In the genomic region with DNA sequence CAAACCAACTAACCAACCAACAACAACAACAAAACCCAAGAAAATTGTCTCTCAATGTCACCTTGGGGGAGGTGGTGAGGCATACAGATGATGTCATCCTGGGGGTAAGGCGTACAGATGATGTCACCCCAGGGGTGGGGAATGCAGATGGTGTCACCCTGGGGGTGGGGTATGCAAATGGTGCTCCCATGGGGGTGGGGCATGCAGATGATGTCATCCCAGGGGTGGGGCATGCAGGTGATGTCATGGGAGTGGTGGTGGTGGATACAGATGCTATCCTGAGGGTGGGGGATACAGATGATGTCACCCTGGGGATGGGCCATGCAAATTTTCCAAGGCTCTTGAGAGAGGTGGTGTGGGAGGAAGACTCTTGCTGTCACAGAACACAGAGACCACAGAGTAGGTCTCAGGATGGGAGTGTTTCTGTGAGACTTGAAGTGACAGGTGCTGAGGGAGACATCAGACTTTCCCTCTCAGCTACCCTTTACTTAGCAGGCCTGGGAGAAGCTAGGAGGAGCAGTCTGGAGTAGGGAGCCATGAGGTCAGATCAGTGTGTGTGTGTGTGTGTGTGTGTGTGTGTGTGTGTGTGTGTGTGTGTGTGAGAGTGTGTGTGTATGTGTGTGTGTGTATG, we compare ENCODE assay signal across 12 mouse cellular contexts.
DNase-seq lines count a peak whose midpoint lies in the region; ATAC-seq and TF ChIP-seq lines count a peak whose summit lies in the region.
"Had no signal": no experiment of that assay in that cellular context is flagged by ENCODE, and none has a peak within 500 bp of the region (broad histone marks: within the 10 kb centered on the region; RNA-seq: fewer than 3 reads in every experiment).

No protein-coding gene starts in this region.

- no peak overlapping the region for H3K4me2 ChIP-seq in hindbrain, postnatal 0 days (ENCODE audit: low read depth, low read length)
- H3K4me2 ChIP-seq in hindbrain, embryonic 13.5 days: no peak overlapping the region
- no peak overlapping the region for H3K4me2 ChIP-seq in limb, embryonic 15.5 days
- H3K4me2 ChIP-seq in lung, postnatal 0 days (replicated peaks; ENCODE audit: low read depth, low read length): no peak overlapping the region

- no peaks in the 10 kb centered on the region for H3K4me1 ChIP-seq in hindbrain, postnatal 0 days (ENCODE audit: insufficient read depth, low read length)
- no peaks in the 10 kb centered on the region for H3K4me1 ChIP-seq in hindbrain, embryonic 13.5 days (replicated peaks)
- H3K4me1 ChIP-seq in MEL (ENCODE audit: control insufficient read depth in 1 of 2, insufficient read depth in 2 of 2, low read length in 2 of 2): 0 out of 4 replicates have a peak, but pooled peaks cover 0 to 5% of the 10 kb centered on the region in 2 experiments
- peaks cover 6% of the 10 kb centered on the region for H3K4me1 ChIP-seq in limb, embryonic 15.5 days
- H3K4me1 ChIP-seq in lung, postnatal 0 days (ENCODE audit: insufficient read depth, low read depth, low read length): no peaks in the 10 kb centered on the region

- H3K27me3 ChIP-seq in hindbrain, postnatal 0 days (ENCODE audit: insufficient read depth, low read length): no peaks in the 10 kb centered on the region
- H3K27me3 ChIP-seq in hindbrain, embryonic 13.5 days: no peaks in the 10 kb centered on the region
- no peaks in the 10 kb centered on the region; a peak in 1 of 4 replicates for H3K27me3 ChIP-seq in MEL (ENCODE audit: control insufficient read depth in 1 of 2, insufficient read depth in 2 of 2, low read length in 2 of 2)
- H3K27me3 ChIP-seq in limb, embryonic 15.5 days: no peaks in the 10 kb centered on the region
- H3K27me3 ChIP-seq in lung, postnatal 0 days (replicated peaks; ENCODE audit: insufficient read depth, low read length): no peaks in the 10 kb centered on the region

- intact Hi-C loops in gastrocnemius, postnatal 14 days (cut with DNase I; ENCODE audit: low total_unique reads): no loop called here

- ATAC-seq in hindbrain, postnatal 0 days: peak; percentile 58; the same call in 1 of the 2 replicates
- no peak for ATAC-seq in hindbrain, embryonic 13.5 days (ENCODE audit: low FRiP score)
- peak; percentile 52; the same call in 1 of the 2 replicates for ATAC-seq in limb, embryonic 15.5 days (ENCODE audit: insufficient number of reproducible peaks, low FRiP score, low TSS enrichment, low read depth)
- no peak; the same call in 1 of the 2 replicates for ATAC-seq in lung, postnatal 0 days
- ATAC-seq: activated CD4-positive, CD25-positive, alpha-beta regulatory T cell, adult 4 months had no signal

- H3K9me3 ChIP-seq in hindbrain, postnatal 0 days (ENCODE audit: low read length): no peaks in the 10 kb centered on the region
- no peaks in the 10 kb centered on the region for H3K9me3 ChIP-seq in hindbrain, embryonic 13.5 days
- no peaks in the 10 kb centered on the region for H3K9me3 ChIP-seq in MEL (replicated peaks; ENCODE audit: insufficient read depth, low read length)
- H3K9me3 ChIP-seq in limb, embryonic 15.5 days: no peaks in the 10 kb centered on the region
- H3K9me3 ChIP-seq in lung, postnatal 0 days (ENCODE audit: low read length): no peaks in the 10 kb centered on the region
- H3K9me3 ChIP-seq: hindbrain, embryonic 10.5 days had no signal

- TF ChIP-seq CTCF in hindbrain, postnatal 0 days (IDR thresholded peaks at IDR 0.05; ENCODE audit: low read depth): no peak
- TF ChIP-seq CTCF in MEL (IDR thresholded peaks at IDR 0.05 in 2 of 3, conservative IDR thresholded peaks at IDR 0.05 in 1 of 3; ENCODE audit: control insufficient read depth in 1 of 3, insufficient read depth in 1 of 3, low read depth in 2 of 3, low read length in 3 of 3, poor library complexity in 1 of 3, severe bottlenecking in 1 of 3): no peak
- no peak for TF ChIP-seq CTCF in lung, postnatal 0 days (IDR thresholded peaks at IDR 0.05)

- no peak overlapping the region for H3K9ac ChIP-seq in hindbrain, postnatal 0 days (replicated peaks; ENCODE audit: low read length)
- no peak overlapping the region for H3K9ac ChIP-seq in hindbrain, embryonic 13.5 days
- H3K9ac ChIP-seq in MEL (ENCODE audit: control insufficient read depth, low read depth, low read length, poor library complexity, severe bottlenecking): no peak overlapping the region
- no peak overlapping the region for H3K9ac ChIP-seq in limb, embryonic 15.5 days
- no peak overlapping the region for H3K9ac ChIP-seq in lung, postnatal 0 days (replicated peaks; ENCODE audit: low read depth)

- 58% methylated on average over 1 of the region's 1 CpGs for WGBS in hindbrain, postnatal 0 days
- WGBS in hindbrain, embryonic 13.5 days: 100% methylated on average over 1 of the region's 1 CpGs
- 91% methylated on average over 1 of the region's 1 CpGs for WGBS in limb, embryonic 15.5 days
- WGBS in lung, postnatal 0 days: 92% methylated on average over 1 of the region's 1 CpGs

- TF ChIP-seq RAD21 in MEL (IDR thresholded peaks at IDR 0.05; ENCODE audit: low read depth, low read length): no peak

- no peaks in the 10 kb centered on the region for H3K79me2 ChIP-seq in MEL (ENCODE audit: control insufficient read depth, insufficient read depth, low read length, poor library complexity)

- H3K27ac ChIP-seq in hindbrain, postnatal 0 days: no peak overlapping the region
- H3K27ac ChIP-seq in hindbrain, embryonic 13.5 days: no peak overlapping the region
- H3K27ac ChIP-seq in MEL (ENCODE audit: control insufficient read depth, low read depth, low read length): no peak overlapping the region
- H3K27ac ChIP-seq in limb, embryonic 15.5 days: no peak overlapping the region
- no peak overlapping the region for H3K27ac ChIP-seq in lung, postnatal 0 days (ENCODE audit: low read length)
- H3K27ac ChIP-seq: hindbrain, embryonic 10.5 days had no signal

- H3K4me3 ChIP-seq in hindbrain, postnatal 0 days (ENCODE audit: low read length): no peak overlapping the region
- H3K4me3 ChIP-seq in hindbrain, embryonic 13.5 days: no peak overlapping the region
- H3K4me3 ChIP-seq in MEL (ENCODE audit: control insufficient read depth in 1 of 2, insufficient read depth in 1 of 2, low read depth in 2 of 2, low read length in 2 of 2): no peak overlapping the region
- no peak overlapping the region for H3K4me3 ChIP-seq in limb, embryonic 15.5 days
- H3K4me3 ChIP-seq in lung, postnatal 0 days (ENCODE audit: low read depth, low read length): no peak overlapping the region
- H3K4me3 ChIP-seq: hindbrain, embryonic 10.5 days had no signal

- H3K36me3 ChIP-seq in hindbrain, postnatal 0 days (ENCODE audit: insufficient read depth, low read length): no peaks in the 10 kb centered on the region
- H3K36me3 ChIP-seq in hindbrain, embryonic 13.5 days: no peaks in the 10 kb centered on the region
- H3K36me3 ChIP-seq in MEL (ENCODE audit: control insufficient read depth in 1 of 2, insufficient read depth in 2 of 2, low read length in 2 of 2): no peaks in the 10 kb centered on the region
- no peaks in the 10 kb centered on the region for H3K36me3 ChIP-seq in limb, embryonic 15.5 days
- H3K36me3 ChIP-seq in lung, postnatal 0 days (ENCODE audit: insufficient read depth, low read length): no peaks in the 10 kb centered on the region
- H3K36me3 ChIP-seq: hindbrain, embryonic 10.5 days had no signal

- TF ChIP-seq EP300 in MEL (IDR thresholded peaks at IDR 0.05; ENCODE audit: low read depth in 1 of 2, low read length in 2 of 2): no peak
- TF ChIP-seq EP300 in lung, postnatal 0 days (IDR thresholded peaks at IDR 0.05): no peak

- no peak for TF ChIP-seq POLR2A in MEL (IDR thresholded peaks at IDR 0.05; ENCODE audit: control insufficient read depth in 1 of 2, insufficient read depth in 1 of 2, low read depth in 1 of 2, low read length in 2 of 2, poor library complexity in 1 of 2)

- peak; percentile 36 for DNase-seq in adrenal gland, postnatal 14 days
- no peak for DNase-seq in adrenal gland, adult (ENCODE audit: inconsistent age in 2 of 2, low spot score in 1 of 2)
- DNase-seq in hindbrain, postnatal 0 days (ENCODE audit: low spot score): peak; percentile 10
- DNase-seq in MEL (ENCODE audit: low read depth, low spot score): peak; percentile 32
- DNase-seq in lung, postnatal 0 days (ENCODE audit: low spot score): no peak
- no peak for DNase-seq in gastrocnemius, postnatal 14 days
- DNase-seq: kidney, adult 18-20 months; lung, adult 18-20 months had no signal

TF ChIP-seq in MEL, 35 proteins besides CTCF, POLR2A, EP300 and RAD21:
- TF ChIP-seq SIN3A (IDR thresholded peaks at IDR 0.05; ENCODE audit: low read length) (no peak), CHD1 (IDR thresholded peaks at IDR 0.05; ENCODE audit: low read depth, low read length) (no peak), MYC (IDR thresholded peaks at IDR 0.05; ENCODE audit: low read depth, low read length) (no peak), NELFE (IDR thresholded peaks at IDR 0.05; ENCODE audit: low read depth, low read length) (no peak)
TF ChIP-seq in MEL: peak in this region for 0.

Comparison
In these comparisons a context has a peak if more than half of its experiments do, and no peak if none do; other contexts are left out.
1. DNase-seq: peak in adrenal gland, postnatal 14 days (single experiment), hindbrain, postnatal 0 days (single experiment) and MEL (single experiment); none in adrenal gland, adult (0 of 2), lung, postnatal 0 days (single experiment) and gastrocnemius, postnatal 14 days (single experiment).
2. ATAC-seq: peak in hindbrain, postnatal 0 days (single experiment) and limb, embryonic 15.5 days (single experiment); none in hindbrain, embryonic 13.5 days (single experiment) and lung, postnatal 0 days (single experiment).